Mouse (Mus musculus): ENCODE measurements around the gene Hhat.

Hhat gene

GRCm38 (mm10) chr1:192752659-192753601 lies 18.1 kb downstream of the Hhat start:
- no peak for TF ChIP-seq CTCF (conservative IDR thresholded peaks at IDR 0.05; ENCODE audit: low read length)
- no peak for TF ChIP-seq POU5F1 (IDR thresholded peaks at IDR 0.05; ENCODE audit: borderline replicate concordance, low read length)
- TF ChIP-seq NANOG (IDR thresholded peaks at IDR 0.05; ENCODE audit: borderline replicate concordance, low read length), result no peak
- Histone ChIP-seq H3K9me3 (ENCODE audit: low read length) (no peaks in the 10 kb centered on the region), H3K4me3 (replicated peaks; ENCODE audit: low read length) (no peak overlapping the region), H3K27me3 (ENCODE audit: insufficient read depth, low read length) (no peaks in the 10 kb centered on the region), H3K4me1 (replicated peaks; ENCODE audit: low read depth, low read length) (peaks cover 14% of the 10 kb centered on the region), H3K36me3 (ENCODE audit: insufficient read depth, low read length) (no peaks in the 10 kb centered on the region)

DNA sequence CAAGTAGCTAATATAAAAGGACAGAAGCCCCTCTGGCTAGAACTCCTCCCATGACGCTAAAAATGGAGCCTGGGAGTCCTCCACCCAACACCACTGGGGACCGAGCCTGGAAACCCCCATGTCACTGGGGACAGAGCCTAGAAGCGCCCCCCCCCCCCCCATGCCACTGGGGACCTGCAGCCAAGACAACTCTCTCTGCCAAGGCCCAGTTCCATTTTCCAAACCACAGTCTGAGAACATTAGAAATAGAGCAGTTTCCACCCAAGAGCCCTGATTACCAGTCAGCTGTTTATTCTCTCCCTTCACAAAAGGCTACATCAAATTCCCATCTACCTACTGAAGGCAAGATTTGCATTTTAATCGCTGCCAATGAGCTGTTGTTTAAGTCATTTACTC lies 21.0 kb downstream of the Hhat start:
- TF ChIP-seq POU5F1 (IDR thresholded peaks at IDR 0.05; ENCODE audit: borderline replicate concordance, low read length), result no peak
- TF ChIP-seq NANOG (IDR thresholded peaks at IDR 0.05; ENCODE audit: borderline replicate concordance, low read length), result no peak
- no peak for TF ChIP-seq CTCF (conservative IDR thresholded peaks at IDR 0.05; ENCODE audit: low read length)
- Histone ChIP-seq H3K36me3 (ENCODE audit: insufficient read depth, low read length) (no peaks in the 10 kb centered on the region), H3K4me1 (replicated peaks; ENCODE audit: low read depth, low read length) (peaks cover 20% of the 10 kb centered on the region), H3K4me3 (replicated peaks; ENCODE audit: low read length) (no peak overlapping the region), H3K27me3 (ENCODE audit: insufficient read depth, low read length) (no peaks in the 10 kb centered on the region), H3K9me3 (ENCODE audit: low read length) (no peaks in the 10 kb centered on the region)

- Histone ChIP-seq H3K9me3 (ENCODE audit: low read length) (no peaks in the 10 kb centered on the region), H3K36me3 (ENCODE audit: insufficient read depth, low read length) (no peaks in the 10 kb centered on the region), H3K27me3 (ENCODE audit: insufficient read depth, low read length) (no peaks in the 10 kb centered on the region), H3K4me1 (replicated peaks; ENCODE audit: low read depth, low read length) (peaks cover 20% of the 10 kb centered on the region), H3K4me3 (replicated peaks; ENCODE audit: low read length) (no peak overlapping the region)
- TF ChIP-seq POU5F1 (IDR thresholded peaks at IDR 0.05; ENCODE audit: borderline replicate concordance, low read length), result no peak
- no peak for TF ChIP-seq NANOG (IDR thresholded peaks at IDR 0.05; ENCODE audit: borderline replicate concordance, low read length)
- TF ChIP-seq CTCF (conservative IDR thresholded peaks at IDR 0.05; ENCODE audit: low read length), result no peak
These were observed 21.6 kb downstream of the Hhat start for GRCm38 (mm10) chr1:192749270-192750041.

GRCm38 (mm10) chr1:192746201-192746600 lies 24.8 kb downstream of the Hhat start:
- H3K36me3 ChIP-seq (ENCODE audit: insufficient read depth, low read length), result no peaks in the 10 kb centered on the region
- H3K4me1 ChIP-seq (replicated peaks; ENCODE audit: low read depth, low read length), result peaks cover 24% of the 10 kb centered on the region
- no peak overlapping the region for H3K4me3 ChIP-seq (replicated peaks; ENCODE audit: low read length)
- TF ChIP-seq CTCF (conservative IDR thresholded peaks at IDR 0.05; ENCODE audit: low read length) (no peak), NANOG (IDR thresholded peaks at IDR 0.05; ENCODE audit: borderline replicate concordance, low read length) (no peak), POU5F1 (IDR thresholded peaks at IDR 0.05; ENCODE audit: borderline replicate concordance, low read length) (no peak)
- H3K9me3 ChIP-seq (ENCODE audit: low read length), result no peaks in the 10 kb centered on the region
- no peaks in the 10 kb centered on the region for H3K27me3 ChIP-seq (ENCODE audit: insufficient read depth, low read length)

DNA sequence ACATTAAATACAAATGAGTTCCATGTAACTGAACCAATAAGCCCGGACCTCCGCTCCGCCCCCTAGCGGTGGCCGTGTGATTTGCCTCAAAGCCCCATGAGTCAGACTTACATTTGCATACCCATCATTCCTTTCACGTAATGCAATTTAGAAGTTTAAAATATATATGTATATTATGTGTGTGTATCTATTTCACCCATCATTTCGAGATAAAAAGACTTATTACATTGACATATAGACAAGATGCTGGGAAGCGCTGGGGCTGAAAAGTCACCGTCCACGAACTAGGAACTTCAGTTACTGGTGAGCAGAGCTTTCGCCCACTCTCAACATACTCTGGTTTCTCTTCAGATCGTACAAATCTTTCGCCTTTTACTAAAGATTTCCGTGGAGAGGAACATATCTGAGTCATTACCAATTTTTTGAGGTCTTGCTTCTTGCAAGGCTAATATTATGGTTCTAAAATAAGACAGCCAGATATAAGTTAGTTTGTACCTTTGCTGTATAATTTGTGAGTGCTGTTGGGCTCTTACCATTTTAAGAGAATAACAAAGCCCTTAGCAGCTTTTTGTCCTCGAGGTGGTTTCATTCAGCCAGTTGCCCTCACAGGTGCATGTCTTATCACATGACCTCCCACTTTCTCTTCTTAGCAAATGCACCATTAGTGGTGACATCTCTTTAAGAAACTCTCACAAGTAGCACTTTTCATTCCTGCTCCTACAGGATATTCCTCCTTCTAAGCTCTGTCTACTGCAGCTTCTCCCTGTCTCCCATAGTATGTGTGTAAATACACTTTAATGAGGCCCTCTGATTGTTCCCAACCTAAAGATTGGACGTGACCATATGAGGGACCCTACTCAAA lies 25.6 kb downstream of the Hhat start:
- peaks cover 24% of the 10 kb centered on the region for H3K4me1 ChIP-seq (replicated peaks; ENCODE audit: low read depth, low read length)
- no peak overlapping the region for H3K4me3 ChIP-seq (replicated peaks; ENCODE audit: low read length)
- H3K27me3 ChIP-seq (ENCODE audit: insufficient read depth, low read length), result no peaks in the 10 kb centered on the region
- no peaks in the 10 kb centered on the region for H3K36me3 ChIP-seq (ENCODE audit: insufficient read depth, low read length)
- peak; percentile 39; the same call in 1 of the 2 replicates for TF ChIP-seq POU5F1 (IDR thresholded peaks at IDR 0.05; ENCODE audit: borderline replicate concordance, low read length)
- TF ChIP-seq CTCF (conservative IDR thresholded peaks at IDR 0.05; ENCODE audit: low read length), result peak; percentile 99
- no peak for TF ChIP-seq NANOG (IDR thresholded peaks at IDR 0.05; ENCODE audit: borderline replicate concordance, low read length)
- H3K9me3 ChIP-seq (ENCODE audit: low read length), result no peaks in the 10 kb centered on the region

- Histone ChIP-seq H3K9me3 (ENCODE audit: low read length) (no peaks in the 10 kb centered on the region), H3K4me1 (replicated peaks; ENCODE audit: low read depth, low read length) (peaks cover 20% of the 10 kb centered on the region), H3K36me3 (ENCODE audit: insufficient read depth, low read length) (no peaks in the 10 kb centered on the region), H3K4me3 (replicated peaks; ENCODE audit: low read length) (no peak overlapping the region), H3K27me3 (ENCODE audit: insufficient read depth, low read length) (no peaks in the 10 kb centered on the region)
- no peak for TF ChIP-seq POU5F1 (IDR thresholded peaks at IDR 0.05; ENCODE audit: borderline replicate concordance, low read length)
- no peak for TF ChIP-seq NANOG (IDR thresholded peaks at IDR 0.05; ENCODE audit: borderline replicate concordance, low read length)
- TF ChIP-seq CTCF (conservative IDR thresholded peaks at IDR 0.05; ENCODE audit: low read length), result no peak
These were observed 26.2 kb downstream of the Hhat start for GRCm38 (mm10) chr1:192744880-192745239.

DNA sequence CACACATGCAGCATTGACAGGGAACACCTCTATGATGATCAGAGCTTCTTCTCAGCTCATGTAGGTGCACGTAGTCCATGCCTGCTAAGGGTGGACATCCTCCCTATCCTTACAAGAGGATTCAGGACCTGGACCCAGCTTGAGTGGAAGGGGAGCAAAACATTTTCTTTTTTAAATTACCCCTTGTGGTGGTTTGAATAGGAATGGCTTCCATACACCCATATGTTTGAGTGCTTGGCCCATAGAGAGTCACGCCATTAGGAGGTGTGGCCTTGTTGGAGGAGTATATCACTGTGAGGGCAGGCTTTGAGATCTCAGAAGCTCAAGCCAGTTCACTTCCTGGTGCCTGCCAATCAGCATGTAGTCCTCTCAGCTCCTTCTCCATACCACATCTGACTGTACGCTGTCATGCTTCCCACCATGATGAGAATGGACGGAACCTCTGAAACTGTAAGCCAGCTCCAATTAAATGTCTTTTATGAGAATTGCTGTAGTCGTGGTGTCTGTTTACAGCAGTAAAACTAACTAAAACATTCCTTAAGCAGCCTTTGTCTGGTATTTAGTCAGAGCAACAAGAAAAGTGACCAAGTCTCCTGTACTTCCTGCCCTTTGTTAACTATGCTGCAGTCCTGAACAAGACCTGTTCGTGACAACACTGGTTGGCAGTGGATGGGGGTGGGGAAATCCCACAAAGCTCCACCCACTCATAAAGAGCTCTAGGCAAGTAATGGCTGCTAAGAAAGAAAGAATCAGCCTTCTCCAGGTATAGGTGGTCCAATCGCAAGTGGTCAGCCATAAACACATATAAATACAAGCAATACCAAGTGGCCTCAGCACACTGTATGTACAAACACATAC lies 28.4 kb downstream of the Hhat start:
- Histone ChIP-seq H3K4me3 (replicated peaks; ENCODE audit: low read length) (no peak overlapping the region), H3K4me1 (replicated peaks; ENCODE audit: low read depth, low read length) (peaks cover 17% of the 10 kb centered on the region), H3K9me3 (ENCODE audit: low read length) (no peaks in the 10 kb centered on the region), H3K36me3 (ENCODE audit: insufficient read depth, low read length) (no peaks in the 10 kb centered on the region), H3K27me3 (ENCODE audit: insufficient read depth, low read length) (no peaks in the 10 kb centered on the region)
- TF ChIP-seq CTCF (conservative IDR thresholded peaks at IDR 0.05; ENCODE audit: low read length) (no peak), NANOG (IDR thresholded peaks at IDR 0.05; ENCODE audit: borderline replicate concordance, low read length) (no peak), POU5F1 (IDR thresholded peaks at IDR 0.05; ENCODE audit: borderline replicate concordance, low read length) (no peak)

Measured in E14TG2a.4 (cell line).